Mouse (Mus musculus) embryonic facial prominence, embryonic 10.5 days (tissue): ENCODE measurements at regions not wholly inside any gene's neighbourhood (a gene's known extent, or its start where the extent isn't known, plus 50 kb on each side); places are given as distances from the start of the nearest gene placed in this dataset.

ENCODE experiments used
- DNase-seq: peaks from one replicate; pipeline ENCODE4 v3.0.0-alpha.2; 2017; ENCODE audit warnings: low spot score
- H3K27ac ChIP-seq: fragments of 300-500 bp; sonication (generic); replicated peaks from 2 replicates; pipeline ENCODE4 v1.5.1; 2016; ENCODE audit warnings: mild to moderate bottlenecking
- H3K27me3 ChIP-seq: fragments of 300-500 bp; sonication (generic); replicated peaks from 2 replicates; pipeline ENCODE4 v1.6.1; 2016; ENCODE audit warnings: low read depth, mild to moderate bottlenecking; ENCODE audit not compliant: poor library complexity, severe bottlenecking
- H3K36me3 ChIP-seq: fragments of 300-500 bp; sonication (generic); replicated peaks from 2 replicates; pipeline ENCODE4 v1.6.1; 2016; ENCODE audit warnings: mild to moderate bottlenecking, moderate library complexity
- H3K4me1 ChIP-seq: fragments of 300-500 bp; sonication (generic); 2 replicates; pipeline ENCODE4 v1.6.1; 2016
- H3K4me3 ChIP-seq: fragments of 300-500 bp; sonication (generic); 2 replicates; pipeline ENCODE4 v1.5.1; 2016; ENCODE audit warnings: mild to moderate bottlenecking, moderate library complexity
- H3K9me3 ChIP-seq: fragments of 300-500 bp; sonication (generic); 2 replicates; pipeline ENCODE4 v1.6.1; 2016; ENCODE audit warnings: mild to moderate bottlenecking
- WGBS: fragments of 180-500 bp; shearing (Covaris S2); methylation state at CpG from one replicate; pipeline ENCODE4 v1.1.7; 2016; 5-methylcytosine and 5-hydroxymethylcytosine counted together

GRCm38 (mm10) chr16:21274012-21274528 lies 69.5 kb downstream of the Ephb3 start:
- H3K9me3 ChIP-seq: peaks cover 13% of the 10 kb centered on the region
- no peaks in the 10 kb centered on the region for H3K27me3 ChIP-seq
- WGBS: 0% methylated on average over 2 of the region's 2 CpGs
- H3K27ac ChIP-seq: peak overlapping the region; percentile 74
- DNase-seq: peak; percentile 80
- no peaks in the 10 kb centered on the region for H3K36me3 ChIP-seq
- H3K4me1 ChIP-seq: peaks cover 60% of the 10 kb centered on the region
- peak overlapping the region; percentile 29; the same call in 1 of the 2 replicates for H3K4me3 ChIP-seq

- DNase-seq: no peak
- Histone ChIP-seq H3K27ac (peak overlapping the region; percentile 36; the same call in 1 of the 2 replicates), H3K9me3 (peaks cover 13% of the 10 kb centered on the region), H3K4me3 (no peak overlapping the region), H3K4me1 (peaks cover 53% of the 10 kb centered on the region), H3K27me3 (peaks cover 26% of the 10 kb centered on the region), H3K36me3 (no peaks in the 10 kb centered on the region)
- WGBS: 85% methylated on average over 11 of the region's 11 CpGs
Observed at GRCm38 (mm10) chr16:21277789-21278342, 73.3 kb downstream of the Ephb3 start.

- WGBS: 96% methylated on average over 7 of the region's 7 CpGs
- peaks cover 13% of the 10 kb centered on the region for H3K9me3 ChIP-seq
- H3K36me3 ChIP-seq: no peaks in the 10 kb centered on the region
- H3K4me1 ChIP-seq: peaks cover 52% of the 10 kb centered on the region
- peaks cover 31% of the 10 kb centered on the region for H3K27me3 ChIP-seq
- no peak for DNase-seq
- no peak overlapping the region for H3K4me3 ChIP-seq
- no peak overlapping the region for H3K27ac ChIP-seq
Observed at GRCm38 (mm10) chr16:21278387-21278786, 73.8 kb downstream of the Ephb3 start.

GRCm38 (mm10) chr16:21280200-21280627 lies 75.7 kb downstream of the Ephb3 start:
- H3K9me3 ChIP-seq: peaks cover 13% of the 10 kb centered on the region
- no peaks in the 10 kb centered on the region for H3K36me3 ChIP-seq
- peaks cover 38% of the 10 kb centered on the region for H3K27me3 ChIP-seq
- H3K4me3 ChIP-seq: no peak overlapping the region
- H3K4me1 ChIP-seq: peaks cover 50% of the 10 kb centered on the region
- DNase-seq: no peak
- WGBS: 87% methylated on average over 4 of the region's 4 CpGs
- 0 out of 2 replicates have a peak overlapping the region, but pooled peaks have one; percentile 1 for H3K27ac ChIP-seq

GRCm38 (mm10) chr16:21281958-21282730 lies 77.6 kb downstream of the Ephb3 start:
- Histone ChIP-seq H3K4me3 (no peak overlapping the region), H3K36me3 (no peaks in the 10 kb centered on the region), H3K9me3 (0 out of 2 replicates have a peak, but pooled peaks cover 3% of the 10 kb centered on the region), H3K4me1 (peaks cover 67% of the 10 kb centered on the region), H3K27me3 (peaks cover 38% of the 10 kb centered on the region), H3K27ac (0 out of 2 replicates have a peak overlapping the region, but pooled peaks have one; percentile 26)
- WGBS: 13% methylated on average over 18 of the region's 20 CpGs
- DNase-seq: no peak

GRCm38 (mm10) chr16:21286099-21286498 lies 81.5 kb downstream of the Ephb3 start:
- H3K9me3 ChIP-seq: no peaks in the 10 kb centered on the region
- H3K36me3 ChIP-seq: no peaks in the 10 kb centered on the region
- no peak overlapping the region for H3K4me3 ChIP-seq
- 73% methylated on average over 4 of the region's 4 CpGs for WGBS
- peak overlapping the region; percentile 42; the same call in 1 of the 2 replicates for H3K27ac ChIP-seq
- H3K27me3 ChIP-seq: peaks cover 29% of the 10 kb centered on the region
- no peak for DNase-seq
- H3K4me1 ChIP-seq: peaks cover 70% of the 10 kb centered on the region

- H3K4me1 ChIP-seq: peaks cover 61% of the 10 kb centered on the region
- no peaks in the 10 kb centered on the region; the same call in 1 of the 2 replicates for H3K27me3 ChIP-seq
- H3K4me3 ChIP-seq: no peak overlapping the region
- 90% methylated on average over 7 of the region's 7 CpGs for WGBS
- DNase-seq: no peak
- no peaks in the 10 kb centered on the region for H3K9me3 ChIP-seq
- H3K36me3 ChIP-seq: no peaks in the 10 kb centered on the region
- H3K27ac ChIP-seq: no peak overlapping the region
Observed at GRCm38 (mm10) chr16:21289528-21289927, 85.0 kb downstream of the Ephb3 start.

GRCm38 (mm10) chr16:21293010-21293409 lies 88.5 kb downstream of the Ephb3 start:
- no peaks in the 10 kb centered on the region for H3K36me3 ChIP-seq
- peaks cover 54% of the 10 kb centered on the region for H3K4me1 ChIP-seq
- peak overlapping the region; percentile 70 for H3K27ac ChIP-seq
- WGBS: 26% methylated on average over 11 of the region's 11 CpGs
- H3K9me3 ChIP-seq: no peaks in the 10 kb centered on the region
- peaks cover 6% of the 10 kb centered on the region; the same call in 1 of the 2 replicates for H3K27me3 ChIP-seq
- H3K4me3 ChIP-seq: 0 out of 2 replicates have a peak overlapping the region, but pooled peaks have one; percentile 2
- peak; percentile 65 for DNase-seq

GRCm38 (mm10) chr16:21293569-21293968 lies 89.0 kb downstream of the Ephb3 start:
- Histone ChIP-seq H3K4me3 (no peak overlapping the region), H3K36me3 (no peaks in the 10 kb centered on the region), H3K27ac (peak overlapping the region; percentile 49), H3K4me1 (peaks cover 55% of the 10 kb centered on the region), H3K9me3 (no peaks in the 10 kb centered on the region), H3K27me3 (peaks cover 9% of the 10 kb centered on the region; the same call in 1 of the 2 replicates)
- DNase-seq: peak; percentile 59
- WGBS: 17% methylated on average over 3 of the region's 3 CpGs

GRCm38 (mm10) chr16:21294677-21295411 lies 90.3 kb downstream of the Ephb3 start:
- 34% methylated on average over 9 of the region's 9 CpGs for WGBS
- H3K36me3 ChIP-seq: no peaks in the 10 kb centered on the region
- peak; percentile 52 for DNase-seq
- peaks cover 9% of the 10 kb centered on the region; the same call in 1 of the 2 replicates for H3K27me3 ChIP-seq
- no peak overlapping the region for H3K4me3 ChIP-seq
- H3K27ac ChIP-seq: peak overlapping the region; percentile 60
- H3K9me3 ChIP-seq: no peaks in the 10 kb centered on the region
- peaks cover 56% of the 10 kb centered on the region for H3K4me1 ChIP-seq

- no peak for DNase-seq
- Histone ChIP-seq H3K4me3 (no peak overlapping the region), H3K4me1 (peaks cover 48% of the 10 kb centered on the region), H3K27me3 (peaks cover 9% of the 10 kb centered on the region; the same call in 1 of the 2 replicates), H3K27ac (0 out of 2 replicates have a peak overlapping the region, but pooled peaks have one; percentile 60), H3K36me3 (no peaks in the 10 kb centered on the region), H3K9me3 (no peaks in the 10 kb centered on the region)
- WGBS: 76% methylated on average over 13 of the region's 13 CpGs
Observed at GRCm38 (mm10) chr16:21295956-21296733, 91.6 kb downstream of the Ephb3 start.
